Mouse (Mus musculus): ENCODE measurements around the gene Prss23. TPM values are rescaled to one million over a fixed set of nuclear protein-coding genes. Genes with fewer than 3 reads are reported as not detected.

Gene Prss23
- 0.20 TPM in 1 of 2 replicates, not detected in the other for polyA plus RNA-seq (2012; ENCODE audit: low replicate concordance)

GRCm38 (mm10) chr7:89526731-89527429, at the start of gene Prss23:
Prss23 (minus strand) TSS chr7:89527187.

Other genes with a start within 250 kb of the Prss23 start
- gene Tmem135, start 123.0 kb downstream of the Prss23 start, polyA plus RNA-seq (2012; ENCODE audit: low replicate concordance) = 41.1 and 104 TPM in 2 replicates
- gene Fzd4, start 122.8 kb downstream of the Prss23 start, polyA plus RNA-seq (2012; ENCODE audit: low replicate concordance) = 0.20 and 0.23 TPM in 2 replicates
- gene Me3, start 105.2 kb upstream of the Prss23 start, polyA plus RNA-seq (2012; ENCODE audit: low replicate concordance) = 0.25 TPM in 1 of 2 replicates, not detected in the other